Mouse (Mus musculus) thymus, adult 2 months (tissue): ENCODE data around the gene Gpr35. TPM values are rescaled to one million over a fixed set of nuclear protein-coding genes. Genes with fewer than 3 reads are reported as not detected.
"Not testable (repeated sequence)": the region's sequence is repeated elsewhere in the genome, so short reads cannot be mapped to it uniquely, and the experiment has no call there.

ENCODE experiments used
- DNase-seq: peaks from one replicate; pipeline ENCODE4 v3.0.0; 2021
- H3K27ac ChIP-seq: fragments of 200-500 bp; 2 replicates; pipeline ENCODE4 v1.5.1; 2012; ENCODE audit warnings: low read length, control low read depth; ENCODE audit not compliant: control insufficient read depth, insufficient read depth
- H3K27me3 ChIP-seq: fragments of 200-500 bp; 2 replicates; pipeline ENCODE4 v1.6.1; 2012; ENCODE audit warnings: mild to moderate bottlenecking, low read length, moderate library complexity, mixed read lengths; ENCODE audit not compliant: control insufficient read depth, insufficient read depth
- H3K36me3 ChIP-seq: fragments of 200-500 bp; 2 replicates; pipeline ENCODE4 v1.6.1; 2012; ENCODE audit warnings: mild to moderate bottlenecking, low read length, moderate library complexity; ENCODE audit not compliant: control insufficient read depth, insufficient read depth
- H3K4me1 ChIP-seq: fragments of 200-500 bp; replicated peaks from 2 replicates; pipeline ENCODE4 v1.6.1; 2012; ENCODE audit warnings: low read length; ENCODE audit not compliant: control insufficient read depth, insufficient read depth
- H3K4me3 ChIP-seq: fragments of 200-500 bp; 2 replicates; pipeline ENCODE4 v1.5.1; 2012; ENCODE audit warnings: mild to moderate bottlenecking, low read length, control low read depth, moderate library complexity; ENCODE audit not compliant: control insufficient read depth, insufficient read depth
- CTCF ChIP-seq: fragments of 200-500 bp; IDR thresholded peaks from 2 replicates; pipeline ENCODE4 v1.5.1; 2012; ENCODE audit warnings: mild to moderate bottlenecking, control low read depth, low read length, moderate library complexity, borderline replicate concordance; ENCODE audit not compliant: control insufficient read depth, poor library complexity, insufficient read depth; ENCODE audit errors: extremely low read depth
- POLR2A ChIP-seq: fragments of 200-500 bp; IDR thresholded peaks from 2 replicates; pipeline ENCODE4 v1.6.1; 2012; ENCODE audit warnings: mild to moderate bottlenecking, low read length, control low read depth, moderate library complexity; ENCODE audit not compliant: control insufficient read depth, poor library complexity, insufficient read depth; ENCODE audit errors: extremely low read depth
- WGBS: fragments of 180-500 bp; shearing (Covaris S2); methylation state at CpG from one replicate; pipeline ENCODE4 v1.1.7; 2018; 5-methylcytosine and 5-hydroxymethylcytosine counted together
- polyA plus RNA-seq: library from polyadenylated mRNA; depleted of rRNA; stranded (reverse); fragments of >200 nt; gene quantifications from 2 replicates; pipeline ENCODE4 v1.2.3, GENCODE M21; 2012

The Gpr35 gene
- polyA plus RNA-seq, 1 experiment: 8.9 TPM

GRCm38 (mm10) chr1:92937797-92938196, 12.9 kb upstream of the Gpr35 start:
- whole genome bisulfite sequencing: 93% methylated on average over 3 of the region's 3 CpGs

GRCm38 (mm10) chr1:92939746-92940145, 10.9 kb upstream of the Gpr35 start:
- 95% methylated on average over 4 of the region's 4 CpGs for WGBS
- no peaks in the 10 kb centered on the region for H3K27me3 ChIP-seq
- peaks cover 4% of the 10 kb centered on the region for H3K4me1 ChIP-seq
- DNase-seq: no peak
- H3K36me3 ChIP-seq: peaks cover 7% of the 10 kb centered on the region; the same call in 1 of the 2 replicates
- TF ChIP-seq CTCF (no peak), POLR2A (no peak)
- no peak overlapping the region for H3K4me3 ChIP-seq
- H3K27ac ChIP-seq: no peak overlapping the region

More at GRCm38 (mm10) chr1:92937797-92938196, 12.9 kb upstream of the Gpr35 start:
- no peak for TF ChIP-seq POLR2A
- no peak for TF ChIP-seq CTCF
- Histone ChIP-seq H3K4me1 (peaks cover 10% of the 10 kb centered on the region), H3K27me3 (no peaks in the 10 kb centered on the region), H3K27ac (no peak overlapping the region), H3K4me3 (no peak overlapping the region), H3K36me3 (peaks cover 7% of the 10 kb centered on the region; the same call in 1 of the 2 replicates)
- DNase-seq: no peak

- 97% methylated on average over 19 of the region's 19 CpGs for WGBS
- H3K4me1 ChIP-seq: no peaks in the 10 kb centered on the region
- H3K4me3 ChIP-seq: no peak overlapping the region
- no peak for TF ChIP-seq POLR2A
- no peak overlapping the region for H3K27ac ChIP-seq
- peaks cover 7% of the 10 kb centered on the region; the same call in 1 of the 2 replicates for H3K36me3 ChIP-seq
- no peak for DNase-seq
- H3K27me3 ChIP-seq: no peaks in the 10 kb centered on the region
Observed at GRCm38 (mm10) chr1:92943219-92943989, 7.3 kb upstream of the Gpr35 start.

- no peak overlapping the region for H3K27ac ChIP-seq
- no peaks in the 10 kb centered on the region for H3K36me3 ChIP-seq
- no peak for DNase-seq
- H3K4me1 ChIP-seq: no peaks in the 10 kb centered on the region
- TF ChIP-seq CTCF: no peak
- TF ChIP-seq POLR2A: no peak
- H3K4me3 ChIP-seq: no peak overlapping the region
- H3K27me3 ChIP-seq: no peaks in the 10 kb centered on the region
- 93% methylated on average over 3 of the region's 3 CpGs for WGBS
Observed at GRCm38 (mm10) chr1:92947966-92948365, 2.7 kb upstream of the Gpr35 start.

GRCm38 (mm10) chr1:92949426-92949825, 1.2 kb upstream of the Gpr35 start:
- Histone ChIP-seq H3K36me3 (no peaks in the 10 kb centered on the region), H3K4me1 (no peaks in the 10 kb centered on the region), H3K4me3 (no peak overlapping the region), H3K27ac (no peak overlapping the region), H3K27me3 (no peaks in the 10 kb centered on the region)
- WGBS: 81% methylated on average over 6 of the region's 6 CpGs
- DNase-seq: no peak
- no peak for TF ChIP-seq CTCF
- no peak for TF ChIP-seq POLR2A

- no peak overlapping the region for H3K27ac ChIP-seq
Observed at GRCm38 (mm10) chr1:92953641-92954040, 3.0 kb downstream of the Gpr35 start.

GRCm38 (mm10) chr1:92956571-92957335, 6.1 kb downstream of the Gpr35 start:
- H3K27me3 ChIP-seq, H3K4me1 ChIP-seq, H3K27ac ChIP-seq, H3K4me3 ChIP-seq, H3K36me3 ChIP-seq: not testable (repeated sequence)
- 6% methylated on average over 11 of the region's 11 CpGs for WGBS
- peak; percentile 64 for DNase-seq

More at GRCm38 (mm10) chr1:92953641-92954040, 3.0 kb downstream of the Gpr35 start:
- 85% methylated on average over 2 of the region's 2 CpGs for WGBS
- H3K36me3 ChIP-seq: no peaks in the 10 kb centered on the region
- no peak overlapping the region for H3K4me3 ChIP-seq
- no peaks in the 10 kb centered on the region for H3K27me3 ChIP-seq
- TF ChIP-seq CTCF (no peak), POLR2A (no peak)
- DNase-seq: no peak
- no peaks in the 10 kb centered on the region for H3K4me1 ChIP-seq
